Mouse (Mus musculus): ENCODE measurements at regions not wholly inside any gene's neighbourhood (a gene's known extent, or its start where the extent isn't known, plus 50 kb on each side); places are given as distances from the start of the nearest gene placed in this dataset.

DNA sequence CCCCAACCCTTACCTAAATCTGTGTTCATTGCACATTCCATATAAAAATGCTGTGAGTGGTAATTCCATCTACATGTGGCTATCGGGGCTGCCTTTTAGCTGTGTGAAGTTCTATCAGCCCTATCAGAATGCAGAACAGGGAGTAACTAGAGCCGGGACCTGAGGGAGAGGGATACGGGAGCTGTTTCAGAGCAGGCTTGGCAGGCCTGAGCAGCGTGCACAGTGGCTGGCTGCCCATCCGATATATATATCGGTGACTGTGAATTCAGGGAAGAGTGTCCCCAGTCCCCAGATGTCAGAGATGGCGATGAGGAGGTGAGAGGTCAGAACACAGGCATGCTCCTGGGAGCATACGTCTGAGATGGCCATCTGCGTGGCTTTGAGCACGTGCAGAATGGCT is 79.0 kb downstream of the Arl4c start:
- DNase-seq (ENCODE audit: low spot score in 2 of 2), result no peak

DNA sequence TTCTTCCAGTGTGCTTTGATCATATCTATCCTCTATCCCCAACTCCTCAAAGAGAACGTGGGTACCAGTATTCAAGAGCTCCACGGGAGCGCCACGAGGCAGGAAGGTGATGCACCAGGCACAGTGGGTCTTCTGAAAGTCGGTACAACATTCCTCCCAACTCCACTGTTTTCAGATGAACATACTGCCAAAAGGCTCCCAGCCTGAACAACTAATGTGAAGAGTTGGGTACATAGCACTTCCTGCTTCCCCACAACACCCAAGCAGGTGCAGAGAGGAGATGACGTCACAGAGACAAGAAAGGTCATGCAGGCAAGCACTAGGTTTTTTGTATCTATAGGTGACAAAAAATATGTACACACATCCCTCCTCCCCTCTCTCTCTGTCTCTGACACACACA is 79.7 kb downstream of the Arl4c start:
- DNase-seq (ENCODE audit: low spot score in 2 of 2), result no peak

DNA sequence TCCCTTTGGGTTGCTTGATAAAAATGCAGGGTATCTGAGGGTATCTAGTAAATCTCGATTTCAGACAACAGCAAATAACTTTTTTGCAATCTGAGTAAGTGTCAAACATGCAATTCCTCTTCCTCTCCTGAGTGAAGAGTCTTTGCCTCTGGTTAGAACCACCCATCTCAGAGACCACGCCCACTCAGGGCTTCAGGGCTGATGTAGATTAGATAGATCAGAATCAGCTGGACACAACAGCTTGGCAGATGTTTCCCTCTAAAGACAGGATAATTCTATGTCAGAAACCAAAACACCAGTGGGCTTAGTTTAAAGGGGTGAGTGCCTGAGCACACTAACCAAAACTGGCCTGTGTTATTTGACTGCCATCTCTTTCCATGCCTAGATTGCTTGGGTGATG is 80.8 kb downstream of the Arl4c start:
- no peak for DNase-seq (ENCODE audit: low spot score in 2 of 2)

DNA sequence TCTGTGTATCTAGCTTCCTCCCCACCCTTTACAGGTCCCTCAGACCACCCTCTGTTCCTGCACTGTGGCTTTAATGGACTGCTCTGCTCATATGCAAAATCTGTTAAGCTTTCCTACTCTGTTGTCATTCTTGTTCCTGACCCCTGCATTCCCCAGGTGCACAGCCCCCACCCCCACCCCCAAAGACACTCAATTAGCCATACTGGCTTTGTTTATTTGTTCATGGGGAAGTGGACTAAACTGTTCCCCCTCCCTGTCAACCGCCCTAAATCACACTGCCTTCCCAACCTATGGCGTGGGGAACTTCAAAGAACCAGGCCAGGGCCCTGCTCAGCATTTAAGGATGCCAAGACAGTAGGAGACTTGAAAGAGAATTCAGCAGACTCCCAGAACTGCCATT is 89.0 kb downstream of the Arl4c start:
- no peak for DNase-seq (ENCODE audit: low spot score in 2 of 2)

DNA sequence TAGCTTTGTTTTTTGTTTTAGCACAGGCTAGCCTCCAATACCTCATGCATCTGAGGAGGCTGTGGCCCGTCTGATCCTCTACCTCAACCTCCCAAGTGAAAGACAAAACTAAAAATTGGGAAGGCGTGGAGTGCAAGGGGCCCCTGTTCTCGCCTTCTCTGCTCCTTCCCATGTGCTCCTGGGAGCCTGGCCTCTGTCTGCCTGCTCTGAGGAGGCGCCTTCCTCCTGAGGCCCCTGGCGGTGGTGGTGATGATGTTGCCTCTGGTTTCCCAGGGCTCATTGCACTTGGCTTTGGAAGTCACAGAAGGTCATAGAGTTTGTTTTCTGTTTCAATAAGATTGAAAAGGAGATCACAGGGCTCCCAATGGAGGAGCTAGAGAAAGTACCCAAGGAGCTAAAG is 90.8 kb downstream of the Arl4c start:
- DNase-seq (ENCODE audit: low spot score in 2 of 2), result no peak

DNA sequence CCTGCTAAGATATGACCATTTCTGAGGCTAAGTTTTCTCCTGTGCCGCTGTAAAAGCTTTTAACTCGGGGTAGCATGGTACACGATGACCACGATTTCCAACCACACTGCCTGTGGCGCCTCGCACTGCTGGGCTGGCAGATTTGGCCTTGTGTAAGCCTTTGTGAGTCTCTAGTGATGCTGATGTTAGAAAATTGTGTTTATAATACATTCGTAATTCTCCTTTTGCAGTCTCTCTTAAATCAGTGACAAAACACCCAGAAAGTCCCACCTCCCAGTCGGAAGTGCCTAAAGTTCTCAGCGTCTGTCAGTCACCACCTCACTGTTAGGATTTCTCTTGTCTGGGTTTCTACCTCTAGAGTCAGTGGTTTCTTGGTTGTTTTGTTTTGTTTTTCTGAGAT is 91.2 kb downstream of the Arl4c start:
- DNase-seq (ENCODE audit: low spot score in 2 of 2), result no peak

DNA sequence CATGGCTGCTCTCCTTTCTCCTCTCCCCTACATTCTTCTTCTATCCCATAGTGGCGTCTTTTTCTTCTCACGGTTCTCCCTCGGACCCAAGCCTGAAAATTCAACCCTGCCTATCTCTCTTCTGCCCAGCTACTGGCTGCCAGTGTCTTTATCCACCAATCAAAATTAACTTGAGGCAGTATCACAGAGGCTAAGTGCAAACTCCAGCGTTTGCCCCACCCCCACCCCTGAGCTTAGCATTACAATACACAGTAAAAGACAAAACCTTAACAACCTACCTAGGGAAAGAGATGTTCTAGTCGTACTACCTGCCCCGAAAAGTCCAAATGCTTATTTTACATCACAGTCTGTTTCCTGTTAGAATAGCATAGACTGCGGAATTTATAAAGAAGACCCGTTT is 93.2 kb downstream of the Arl4c start:
- no peak for DNase-seq (ENCODE audit: low spot score in 2 of 2)

DNA sequence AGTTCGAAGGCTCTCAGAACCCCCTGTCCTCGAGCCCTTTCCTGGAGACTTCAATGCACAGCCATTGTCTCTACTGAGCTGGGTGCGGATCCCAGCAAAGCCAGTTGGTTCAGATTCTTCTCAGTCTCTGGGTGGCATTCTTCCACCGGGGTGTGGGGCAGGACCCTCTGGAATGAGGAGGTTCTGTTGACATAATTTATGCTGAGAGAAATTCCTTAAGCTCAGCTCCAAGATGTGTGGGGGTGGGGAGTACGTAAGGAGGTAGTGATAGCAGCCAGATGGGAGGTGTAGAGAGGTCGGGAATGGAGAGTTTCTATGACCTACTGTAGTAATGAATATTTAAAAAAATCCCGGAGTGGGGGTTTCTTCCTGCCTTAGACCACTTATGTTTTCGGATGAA is 93.8 kb downstream of the Arl4c start:
- no peak for DNase-seq (ENCODE audit: low spot score in 2 of 2)

DNA sequence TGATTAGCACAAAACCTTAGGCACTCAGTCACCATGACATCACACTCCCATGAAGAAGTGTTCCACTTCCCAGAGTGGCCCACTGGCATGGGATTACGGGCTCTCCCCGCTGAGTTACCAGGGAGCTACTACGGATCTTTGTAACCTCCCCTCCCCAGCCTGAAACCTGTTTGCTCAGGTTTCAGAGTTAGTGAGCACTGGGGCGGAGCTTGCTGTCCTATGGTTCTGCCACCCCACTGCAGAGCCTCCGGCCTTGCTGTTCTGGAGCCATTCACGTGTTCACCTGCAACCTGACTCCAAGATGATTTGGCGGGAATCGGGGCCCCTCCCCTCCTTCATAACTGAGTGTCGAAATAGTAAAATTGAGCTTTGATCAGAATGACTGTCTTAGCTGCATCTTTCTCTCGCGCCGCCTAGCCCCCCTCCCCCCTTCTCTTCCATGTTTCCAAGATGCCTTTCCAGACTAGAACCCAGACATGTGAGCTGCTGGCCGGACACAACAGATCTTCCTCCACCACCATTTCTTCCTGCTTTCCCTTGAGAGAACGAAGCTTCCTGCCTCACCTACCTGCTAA is 95.8 kb upstream of the Glrp1 start:
- DNase-seq (ENCODE audit: low spot score in 2 of 2), result no peak

DNA sequence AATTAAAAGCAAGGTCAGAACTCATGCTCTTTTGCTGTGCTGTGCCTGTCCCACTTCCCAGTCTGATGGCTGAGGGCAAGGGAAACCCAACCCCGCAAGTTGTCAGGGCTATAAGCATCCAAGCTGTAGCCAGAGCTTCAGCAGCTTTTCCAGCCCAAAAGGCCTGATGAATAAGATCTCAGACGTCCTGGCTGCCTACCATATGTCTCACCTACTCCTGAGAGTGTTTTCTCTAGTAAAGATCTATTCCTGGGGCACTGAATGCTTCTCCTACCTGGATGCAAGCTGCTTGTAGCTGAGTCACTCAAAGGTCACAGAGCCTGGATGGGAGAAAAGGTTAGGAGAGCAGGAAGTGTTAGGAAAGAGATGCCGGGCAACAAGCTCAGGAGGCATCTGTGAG is 92.4 kb upstream of the Glrp1 start:
- DNase-seq (ENCODE audit: low spot score in 2 of 2), result no peak

DNA sequence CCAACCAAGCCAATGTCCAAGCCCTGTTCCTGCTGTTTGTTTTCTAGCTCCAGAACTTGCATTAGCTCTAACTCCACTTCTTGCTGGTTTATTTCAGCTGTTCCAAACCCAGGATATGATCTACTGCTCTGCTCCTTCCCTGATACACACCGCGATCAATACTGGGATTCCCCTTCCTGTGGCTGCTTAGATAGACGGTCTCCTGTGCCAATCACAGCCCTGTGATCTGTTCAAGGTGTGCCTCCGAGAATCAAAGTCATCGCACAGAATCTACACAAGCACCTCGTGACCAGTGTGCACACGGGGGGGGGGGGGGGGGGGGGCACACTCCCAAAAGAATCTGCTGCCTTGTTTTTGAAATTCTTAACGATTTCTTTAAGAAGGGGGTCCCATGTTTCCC is 91.9 kb upstream of the Glrp1 start:
- DNase-seq (ENCODE audit: low spot score in 2 of 2), result no peak

DNA sequence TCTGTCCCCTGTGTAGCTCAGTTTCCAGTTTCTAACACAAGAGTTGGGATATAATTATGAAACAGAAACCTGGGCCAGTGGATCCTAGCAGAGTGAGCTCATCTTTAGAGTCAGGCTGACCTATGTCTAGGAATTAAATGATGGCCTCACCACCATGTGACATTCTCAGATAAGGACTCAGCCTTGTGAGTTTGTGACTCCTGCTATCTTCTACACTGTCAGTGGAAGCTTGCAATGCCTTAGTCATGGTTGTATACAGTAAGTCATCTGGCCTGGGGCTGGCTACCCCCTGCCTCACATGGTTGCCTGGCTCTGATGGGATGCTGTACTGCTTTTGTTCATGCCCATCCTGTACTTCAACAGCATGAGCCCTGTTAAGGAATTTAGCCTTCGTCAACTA is 90.3 kb upstream of the Glrp1 start:
- DNase-seq (ENCODE audit: low spot score in 2 of 2), result no peak

DNA sequence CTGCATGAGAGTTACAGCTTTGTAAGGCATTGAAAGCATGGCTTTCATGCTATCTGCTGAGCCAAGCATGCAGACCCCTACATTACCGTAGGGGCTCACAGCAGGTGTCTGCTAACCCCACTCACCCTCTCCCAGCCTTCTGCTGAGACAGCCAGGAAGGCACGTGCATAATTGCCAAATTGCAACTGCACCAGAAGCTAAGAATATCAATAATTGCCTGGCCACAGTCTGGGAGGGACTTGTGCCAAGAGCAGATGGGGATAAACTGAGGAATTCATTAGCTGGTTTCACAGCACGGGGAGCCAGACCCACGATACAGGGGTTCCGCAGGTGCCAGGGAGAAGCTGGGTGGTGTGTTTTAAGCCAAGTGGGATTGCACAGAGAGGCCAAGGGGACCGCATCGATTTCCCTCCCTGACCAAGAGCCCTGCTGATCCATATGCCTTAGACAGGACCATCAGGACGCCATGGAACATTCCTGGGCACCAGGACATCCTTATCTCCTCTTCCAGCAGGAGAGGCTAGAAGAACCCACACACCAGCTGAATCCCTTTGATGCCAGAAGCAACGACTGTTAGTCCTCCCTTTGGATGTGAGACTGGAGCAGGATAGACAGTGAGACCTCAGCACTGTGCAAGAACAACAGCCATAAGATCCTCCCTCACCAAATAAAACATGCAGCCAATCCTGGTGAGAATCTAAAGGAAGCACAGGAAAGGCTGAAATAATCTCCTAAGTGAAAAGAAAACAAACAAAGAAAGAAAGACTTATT is 84.8 kb upstream of the Glrp1 start:
- no peak for DNase-seq (ENCODE audit: low spot score in 2 of 2)

DNA sequence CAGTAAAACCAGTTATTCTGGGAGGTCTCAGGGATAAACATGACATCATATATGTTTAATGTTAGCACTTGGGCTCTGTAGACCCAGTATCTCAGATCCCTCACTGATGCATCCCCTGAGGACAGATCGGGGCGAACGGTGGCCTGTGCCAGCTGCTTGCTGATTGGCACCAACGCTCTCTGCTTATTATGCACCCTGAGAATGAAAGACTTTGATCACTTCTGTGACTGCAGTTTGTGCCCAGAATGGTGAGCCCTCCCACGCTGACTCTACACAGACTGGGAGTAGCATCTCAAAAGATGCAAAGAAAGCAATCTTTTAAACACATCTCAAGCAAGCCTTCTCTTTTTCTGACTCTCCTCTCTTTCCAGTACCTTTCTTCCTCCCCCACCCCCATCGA is 82.2 kb upstream of the Glrp1 start:
- DNase-seq (ENCODE audit: low spot score in 2 of 2), result no peak

DNA sequence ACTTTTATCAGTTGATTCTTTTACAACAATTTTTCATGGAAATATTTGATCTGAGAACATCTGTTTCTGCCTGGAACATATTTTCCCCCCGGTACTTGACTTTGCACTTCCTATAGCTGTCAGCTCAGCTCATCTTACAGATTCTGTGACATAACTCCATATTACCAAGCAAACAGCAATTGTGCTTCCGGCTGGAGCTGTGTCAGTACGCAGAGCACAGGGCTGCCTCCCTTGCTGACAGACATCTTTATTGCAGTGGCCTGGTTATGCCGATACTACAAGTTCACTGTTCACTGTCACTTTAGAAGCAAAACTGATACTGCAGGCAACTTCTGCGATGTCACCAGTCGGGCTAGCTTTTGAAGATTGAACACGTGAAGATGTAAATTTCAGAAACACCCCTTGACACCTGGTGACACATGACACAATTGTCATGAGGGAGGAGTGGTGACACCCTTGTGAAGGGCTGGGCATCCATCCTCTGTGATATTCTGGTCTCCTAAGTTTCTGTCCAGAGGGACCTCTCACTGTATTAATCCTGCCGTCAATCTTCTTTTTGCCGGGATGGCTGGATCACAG is 81.0 kb upstream of the Glrp1 start:
- no peak for DNase-seq (ENCODE audit: low spot score in 2 of 2)

DNA sequence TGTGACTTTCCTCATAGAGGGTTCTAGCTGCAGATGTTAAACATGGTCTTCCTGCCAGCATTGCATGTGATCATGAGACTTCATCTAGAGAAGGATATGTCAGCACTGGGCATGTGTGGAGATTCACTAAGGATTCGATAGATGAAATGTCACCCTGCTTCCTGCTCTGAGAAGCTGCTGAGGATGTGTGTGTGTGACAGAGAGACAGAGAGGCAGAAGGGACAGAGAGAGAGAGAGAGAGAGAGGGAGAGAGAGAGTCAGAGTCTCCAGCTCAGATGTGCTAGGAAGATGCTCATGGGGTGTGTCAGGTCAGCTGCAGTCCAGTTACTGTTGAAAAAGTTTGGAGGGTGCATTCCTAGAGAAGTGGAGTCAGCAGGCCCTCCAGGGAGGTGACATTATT is 78.9 kb upstream of the Glrp1 start:
- DNase-seq (ENCODE audit: low spot score in 2 of 2), result no peak

DNA sequence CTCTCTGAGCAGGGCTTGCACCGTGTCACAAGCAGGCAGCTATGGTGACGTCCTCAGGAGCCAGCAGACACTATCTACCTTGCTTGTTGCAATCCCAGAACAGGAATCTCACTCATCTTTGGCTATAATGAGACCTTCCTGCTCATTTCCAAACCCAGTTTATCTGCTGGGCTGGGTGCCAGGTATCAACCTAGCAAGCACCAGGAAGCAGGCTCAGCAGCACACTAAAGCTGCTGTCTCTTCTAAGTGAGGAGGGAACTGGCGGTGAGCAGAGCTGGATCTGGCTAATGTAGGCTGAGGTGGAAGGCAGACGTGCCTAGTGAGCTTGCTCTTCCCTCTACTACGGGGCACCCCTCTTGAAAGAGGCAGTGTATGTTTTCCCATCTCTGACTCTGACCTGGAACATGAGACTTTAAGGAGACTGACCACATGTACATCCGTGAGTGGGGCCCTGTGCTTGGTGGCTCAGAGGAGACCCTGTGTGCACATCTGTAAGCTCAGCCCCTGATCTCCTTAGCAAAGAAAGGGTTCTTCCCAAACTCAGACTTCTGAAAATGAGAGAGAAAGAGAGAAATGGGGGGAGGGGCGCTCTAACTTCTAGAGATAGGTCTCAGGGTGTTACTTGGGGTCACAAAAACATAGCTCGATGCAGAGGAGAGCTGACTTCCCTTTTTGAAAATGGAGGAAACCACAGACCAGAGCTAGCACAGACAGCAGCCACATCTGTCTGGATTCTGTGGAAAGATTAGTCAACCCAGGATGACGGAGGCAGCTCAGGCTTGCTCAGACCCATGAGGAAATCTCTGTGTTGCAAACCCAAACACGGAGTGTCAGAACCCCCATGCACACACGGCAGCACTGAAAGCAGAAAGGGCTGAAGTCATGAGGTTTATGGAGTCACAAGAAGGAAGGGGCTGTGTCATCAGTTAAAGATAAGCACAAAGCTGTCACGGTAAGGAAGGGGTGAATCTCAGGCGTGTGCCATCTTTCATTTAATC is 77.3 kb upstream of the Glrp1 start:
- no peak for DNase-seq (ENCODE audit: low spot score in 2 of 2)

DNA sequence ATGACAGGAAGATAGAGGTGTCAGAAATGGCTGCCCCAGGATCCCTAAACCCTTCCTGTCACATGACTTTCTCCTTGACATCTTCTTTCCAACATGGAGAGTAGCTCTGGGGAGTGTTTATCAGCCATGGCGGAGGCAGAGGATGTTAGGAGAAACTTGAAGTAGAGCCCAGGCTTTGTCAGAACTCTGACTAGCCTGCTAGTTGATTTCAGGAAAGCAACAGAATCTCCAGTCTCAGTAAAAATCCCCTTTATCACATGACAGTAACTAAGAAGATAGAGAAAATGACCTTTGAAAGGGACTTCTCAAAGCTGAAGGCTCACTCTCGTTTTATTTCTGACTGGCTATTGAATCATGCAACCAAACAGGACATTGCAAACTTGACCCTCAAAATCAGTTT is 76.3 kb upstream of the Glrp1 start:
- DNase-seq (ENCODE audit: low spot score in 2 of 2), result no peak

DNA sequence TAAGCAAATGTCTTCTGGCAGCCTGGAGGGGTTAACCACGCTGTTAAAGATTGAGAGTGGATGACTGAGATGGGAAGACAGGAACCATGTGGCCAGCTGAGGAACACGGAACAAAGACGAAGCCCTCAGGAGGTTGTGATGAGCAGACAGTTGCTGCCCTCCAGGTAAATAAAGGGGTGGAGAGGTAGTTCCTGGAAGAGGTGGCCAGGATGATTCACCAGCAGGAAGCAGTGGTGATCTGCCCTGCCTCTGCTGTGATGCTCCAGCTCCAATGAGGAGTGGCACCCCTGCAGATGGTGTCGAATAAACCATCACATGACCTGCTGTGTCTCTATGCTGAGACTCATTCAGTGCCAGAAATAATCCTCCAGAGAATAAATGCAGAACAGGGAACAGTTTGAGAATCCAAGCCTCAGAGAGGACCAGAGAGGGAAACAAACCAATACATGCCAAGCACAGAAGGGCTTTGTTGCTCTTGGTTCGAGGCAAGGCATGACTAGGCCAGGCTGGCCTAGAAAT is 74.7 kb upstream of the Glrp1 start:
- no peak for DNase-seq (ENCODE audit: low spot score in 2 of 2)

DNA sequence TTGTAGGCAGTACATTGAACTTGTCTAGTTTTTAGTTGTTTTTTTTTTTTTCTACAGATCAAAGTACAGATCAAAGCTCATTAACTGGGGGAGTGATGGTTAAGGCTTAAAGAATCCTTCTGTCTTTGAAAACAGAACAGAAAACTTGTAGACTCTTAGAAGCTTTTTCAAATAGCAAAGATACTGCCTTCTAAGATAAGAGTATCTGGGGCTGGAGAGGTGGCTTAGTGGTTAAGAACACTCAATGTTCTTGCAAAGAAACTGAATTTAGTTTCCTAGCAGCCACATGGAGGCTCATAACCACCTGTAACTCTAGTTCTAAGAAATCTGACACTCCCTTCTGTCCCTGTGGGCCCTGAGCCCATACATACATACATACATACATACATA is 68.4 kb upstream of the Glrp1 start:
- no peak for DNase-seq (ENCODE audit: low spot score in 2 of 2)

DNA sequence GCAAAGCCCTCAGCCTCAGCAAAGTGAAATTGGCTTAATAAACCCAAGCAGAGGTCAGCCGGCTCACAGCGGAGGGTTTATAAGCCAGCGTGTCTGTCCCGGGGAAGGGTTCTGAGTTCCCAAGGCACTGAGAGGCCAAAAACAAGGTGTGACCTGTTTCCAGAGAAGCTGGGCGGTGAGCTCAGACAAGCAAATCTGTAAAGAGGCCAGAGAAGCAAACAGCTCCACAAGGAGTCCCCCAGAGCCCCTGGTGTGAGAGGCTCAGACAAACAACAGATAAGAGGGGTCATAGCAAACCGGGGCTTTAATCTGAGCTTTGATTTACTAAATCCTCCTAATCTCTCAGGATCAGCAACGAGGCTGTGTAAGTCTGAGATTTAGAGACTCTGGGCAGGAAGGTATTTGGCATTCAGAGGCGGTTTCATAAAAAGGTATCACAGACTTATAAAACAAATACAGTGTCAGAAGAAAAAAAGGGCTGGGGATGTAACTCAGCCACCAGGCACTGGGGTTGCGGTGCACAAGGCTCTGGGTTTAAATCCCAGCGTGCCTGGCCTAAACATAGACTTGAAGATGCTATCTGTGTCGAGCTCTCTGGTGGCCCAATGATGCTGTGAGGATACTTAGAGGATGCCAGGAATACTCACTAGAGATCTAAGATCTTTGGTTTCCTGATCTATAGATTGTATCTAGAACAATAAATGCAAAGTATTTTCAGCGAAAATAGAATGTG is 67.8 kb upstream of the Glrp1 start:
- DNase-seq (ENCODE audit: low spot score in 2 of 2), result no peak
